Mouse (Mus musculus) cerebellum, adult 2 months (tissue): ENCODE data around the gene Casp3.

Experiments used
- CTCF ChIP-seq: fragments of 200-500 bp; IDR thresholded peaks from 2 replicates; pipeline ENCODE4 v1.5.1; 2011; ENCODE audit warnings: low read depth, mild to moderate bottlenecking, control low read depth, low read length, moderate library complexity, borderline replicate concordance; ENCODE audit not compliant: insufficient read depth
- POLR2A ChIP-seq: fragments of 200-500 bp; IDR thresholded peaks from 2 replicates; pipeline ENCODE4 v1.6.1; 2011; ENCODE audit warnings: low read length, control low read depth, borderline replicate concordance; ENCODE audit not compliant: insufficient read depth

- TF ChIP-seq CTCF, result no peak
- no peak for TF ChIP-seq POLR2A
Observed at GRCm38 (mm10) chr8:46639852-46640251, 22.8 kb downstream of the Casp3 start.
